In the genomic region with DNA sequence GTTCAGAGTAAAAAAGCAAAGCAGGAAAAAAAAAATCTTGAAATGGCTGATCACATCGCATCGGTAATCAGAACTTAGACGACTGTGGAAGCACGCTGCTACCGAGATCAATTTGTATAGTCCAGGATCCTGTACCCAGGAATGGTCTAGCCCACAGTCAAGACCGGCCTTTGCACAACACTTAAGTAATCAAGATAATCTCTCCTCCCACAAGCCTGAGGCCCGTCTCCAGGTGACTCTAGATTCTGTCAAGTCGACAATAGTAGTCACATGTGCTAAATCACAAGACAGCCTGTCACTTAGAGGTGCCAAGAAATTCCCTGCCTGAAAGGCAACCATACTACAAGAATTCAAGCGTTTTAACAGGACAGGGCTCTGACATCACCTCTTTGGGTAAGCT, we compare ENCODE assay signal across 8 mouse cellular contexts. TPM values are rescaled to one million over a fixed set of nuclear protein-coding genes. Genes with fewer than 3 reads are reported as not detected.
DNase-seq lines count a peak whose midpoint lies in the region; ATAC-seq and TF ChIP-seq lines count a peak whose summit lies in the region.

A gene (minus strand): TSS at position 159 of the 400 bp plus-strand sequence.

- peak within 1 kb of the TSS; percentile 56 to 59 for H3K4me3 ChIP-seq in heart, embryonic 14.5 days (ENCODE audit: control insufficient read depth in 1 of 2, insufficient read depth in 1 of 2, low read depth in 1 of 2, low read length in 2 of 2)
- H3K4me3 ChIP-seq in hindbrain, embryonic 10.5 days, result peak within 1 kb of the TSS; percentile 62
- H3K4me3 ChIP-seq in liver, embryonic 13.5 days (replicated peaks), result peak within 1 kb of the TSS; percentile 46
- H3K4me3 ChIP-seq in kidney, adult 2 months (ENCODE audit: insufficient read depth, low read depth, low read length), result no peak within 1 kb of the TSS

- H3K9ac ChIP-seq in heart, embryonic 14.5 days (ENCODE audit: low read length), result peak within 1 kb of the TSS; percentile 70
- peak within 1 kb of the TSS; percentile 26; the same call in 1 of the 2 replicates for H3K9ac ChIP-seq in liver, embryonic 13.5 days

- peaks cover 10 to 20% of the 10 kb centered on the region in 2 experiments; a peak in 3 of 4 replicates for H3K4me1 ChIP-seq in heart, embryonic 14.5 days (ENCODE audit: control insufficient read depth in 2 of 2, insufficient read depth in 2 of 2, low read length in 2 of 2)
- peaks cover 9% of the 10 kb centered on the region for H3K4me1 ChIP-seq in hindbrain, embryonic 10.5 days (replicated peaks)
- peaks cover 6% of the 10 kb centered on the region for H3K4me1 ChIP-seq in liver, embryonic 13.5 days (replicated peaks)
- H3K4me1 ChIP-seq in kidney, adult 2 months (ENCODE audit: control insufficient read depth, insufficient read depth, low read length), result no peaks in the 10 kb centered on the region

- no peak for DNase-seq in heart, adult 8-10 months (ENCODE audit: low spot score)
- DNase-seq in brain, adult 2 months (ENCODE audit: low read depth, low spot score), result peak; percentile 54
- no peak for DNase-seq in hindbrain, embryonic 10.5 days (ENCODE audit: low spot score)
- DNase-seq in liver, embryonic 13.5 days, result no peak
- no peak for DNase-seq in urinary bladder, adult 2 months (ENCODE audit: low spot score)
- DNase-seq in kidney, adult 2 months, result no peak
- no peak for DNase-seq in urinary bladder, postnatal 14 days (ENCODE audit: low spot score)

- TF ChIP-seq POLR2A in kidney, adult 2 months (IDR thresholded peaks at IDR 0.05; ENCODE audit: low read depth, low read length), result no peak

- H3K27ac ChIP-seq in heart, embryonic 14.5 days (replicated peaks in 1 of 2; ENCODE audit: control insufficient read depth in 1 of 2, insufficient read depth in 1 of 2, low read depth in 2 of 2, low read length in 2 of 2), result no peak within 1 kb of the TSS
- peak within 1 kb of the TSS; percentile 77 for H3K27ac ChIP-seq in hindbrain, embryonic 10.5 days
- H3K27ac ChIP-seq in liver, embryonic 13.5 days, result no peak within 1 kb of the TSS
- no peak within 1 kb of the TSS for H3K27ac ChIP-seq in kidney, adult 2 months (ENCODE audit: insufficient read depth, low read depth, low read length)

- WGBS in heart, embryonic 14.5 days, result 31% methylated on average over 9 of the region's 9 CpGs
- WGBS in hindbrain, embryonic 10.5 days, result 59% methylated on average over 9 of the region's 9 CpGs
- WGBS in liver, embryonic 13.5 days (ENCODE audit: insufficient replicate concordance), result 36% methylated on average over 9 of the region's 9 CpGs
- 46% methylated on average over 9 of the region's 9 CpGs for WGBS in kidney, adult 2 months

- no peaks in the 10 kb centered on the region for H3K36me3 ChIP-seq in heart, embryonic 14.5 days (ENCODE audit: control insufficient read depth, insufficient read depth, low read length)
- no peaks in the 10 kb centered on the region for H3K36me3 ChIP-seq in hindbrain, embryonic 10.5 days
- H3K36me3 ChIP-seq in liver, embryonic 13.5 days, result no peaks in the 10 kb centered on the region
- no peaks in the 10 kb centered on the region for H3K36me3 ChIP-seq in kidney, adult 2 months (ENCODE audit: control insufficient read depth, insufficient read depth, low read length)

- H3K9me3 ChIP-seq in heart, embryonic 14.5 days (ENCODE audit: control insufficient read depth, low read length), result no peaks in the 10 kb centered on the region
- no peaks in the 10 kb centered on the region for H3K9me3 ChIP-seq in hindbrain, embryonic 10.5 days
- no peaks in the 10 kb centered on the region for H3K9me3 ChIP-seq in liver, embryonic 13.5 days (replicated peaks)

- no peak for ATAC-seq in heart, embryonic 14.5 days (ENCODE audit: insufficient number of reproducible peaks, insufficient read depth, low FRiP score, low read depth)
- no peak for ATAC-seq in liver, embryonic 13.5 days (ENCODE audit: low read depth)

- peak within 1 kb of the TSS; percentile 99 for H3K4me2 ChIP-seq in heart, embryonic 14.5 days (ENCODE audit: low read length)
- peak within 1 kb of the TSS; percentile 66 for H3K4me2 ChIP-seq in liver, embryonic 13.5 days

- H3K27me3 ChIP-seq in heart, embryonic 14.5 days (ENCODE audit: control insufficient read depth, insufficient read depth, low read length), result peaks cover 9% of the 10 kb centered on the region; the same call in 1 of the 2 replicates
- H3K27me3 ChIP-seq in hindbrain, embryonic 10.5 days (ENCODE audit: insufficient read depth, poor library complexity, severe bottlenecking), result peaks cover 39% of the 10 kb centered on the region
- H3K27me3 ChIP-seq in liver, embryonic 13.5 days, result peaks cover 23% of the 10 kb centered on the region
- H3K27me3 ChIP-seq in kidney, adult 2 months (replicated peaks; ENCODE audit: control insufficient read depth, insufficient read depth, low read length), result 0 out of 2 replicates have a peak, but pooled peaks cover 2% of the 10 kb centered on the region

- no peak for TF ChIP-seq CTCF in kidney, adult 2 months (conservative IDR thresholded peaks at IDR 0.05; ENCODE audit: insufficient read depth, insufficient read length, low read depth, low read length)

RNA-seq across cellular contexts. Expression of the gene that starts here (rescaled TPM):
- polyA plus RNA-seq in heart, embryonic 14.5 days (2014; fragmentation: Nextera tagmentation; extraction: Ambion mirVana), result 0.38 and 0.72 TPM in 2 replicates
- under 1 TPM; 0.13 to 0.31 (median 0.21) TPM for total RNA-seq in heart, adult 8-10 months (2022)
- 0.09 and 0.29 TPM in 2 replicates for polyA plus RNA-seq in hindbrain, embryonic 10.5 days (2016; fragmentation: Nextera tagmentation; extraction: Ambion mirVana)
- polyA plus RNA-seq in liver, embryonic 13.5 days (2015; fragmentation: Nextera tagmentation; extraction: Ambion mirVana), result 0.02 and 0.09 TPM in 2 replicates
- polyA plus RNA-seq in urinary bladder, adult 2 months (2012; rRNA removed), result 6.0 and 9.8 TPM in 2 replicates
- polyA plus RNA-seq in kidney, adult 2 months (2012; rRNA removed), result 0.08 and 0.10 TPM in 2 replicates
